Mouse (Mus musculus): ENCODE measurements around the gene Ppfibp2. TPM values are rescaled to one million over a fixed set of nuclear protein-coding genes. Genes with fewer than 3 reads are reported as not detected.
A peak's percentile ranks its signal among the peaks of the same experiment; 100 is the strongest.

The Ppfibp2 gene
- polyA plus RNA-seq, 1 experiment from 2014 or later: 13.9 TPM

- WGBS: 57% methylated on average over 6 of the region's 6 CpGs
- Histone ChIP-seq H3K9ac (replicated peaks; ENCODE audit: low read depth, low read length) (no peak overlapping the region), H3K4me1 (ENCODE audit: control insufficient read depth, insufficient read depth, low read length) (0 out of 2 replicates have a peak, but pooled peaks cover 11% of the 10 kb centered on the region), H3K4me3 (ENCODE audit: low read depth, low read length) (no peak overlapping the region), H3K36me3 (ENCODE audit: control insufficient read depth, insufficient read depth, low read length) (no peaks in the 10 kb centered on the region), H3K9me3 (ENCODE audit: control insufficient read depth, low read depth, low read length) (no peaks in the 10 kb centered on the region), H3K27ac (ENCODE audit: low read length) (0 out of 2 replicates have a peak overlapping the region, but pooled peaks have one; percentile 15), H3K27me3 (ENCODE audit: control insufficient read depth, insufficient read depth, low read length) (no peaks in the 10 kb centered on the region), H3K4me2 (replicated peaks; ENCODE audit: low read depth, low read length) (no peak overlapping the region)
- ATAC-seq (ENCODE audit: insufficient number of reproducible peaks, insufficient read depth, low FRiP score, low read depth): 0 out of 2 replicates have a peak, but pooled peaks have one; percentile 7
Measured at GRCm38 (mm10) chr7:107680151-107680852, 85.3 kb downstream of the Ppfibp2 start.

DNA sequence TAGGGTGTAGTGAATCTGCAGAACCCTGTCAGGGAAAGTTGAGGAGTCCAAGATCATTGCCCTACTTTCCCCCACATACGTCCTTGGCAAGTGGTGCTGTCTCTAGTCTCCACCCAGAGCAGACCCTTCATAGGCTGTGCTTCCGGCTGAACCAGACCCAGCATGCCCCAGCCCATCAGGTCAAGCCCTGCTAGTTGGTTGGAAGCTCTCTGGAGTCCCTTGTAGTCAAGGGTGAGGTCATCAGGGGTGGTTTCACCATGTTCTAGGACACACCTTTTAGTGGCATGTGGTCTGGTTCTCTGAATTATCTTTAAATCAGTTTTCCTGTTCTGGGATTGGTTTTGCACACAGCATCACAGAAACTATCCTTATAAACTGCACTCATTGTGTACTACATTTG lies 86.3 kb downstream of the Ppfibp2 start:
- H3K4me2 ChIP-seq (replicated peaks; ENCODE audit: low read depth, low read length): no peak overlapping the region
- H3K36me3 ChIP-seq (ENCODE audit: control insufficient read depth, insufficient read depth, low read length): no peaks in the 10 kb centered on the region
- H3K27me3 ChIP-seq (ENCODE audit: control insufficient read depth, insufficient read depth, low read length): no peaks in the 10 kb centered on the region
- H3K27ac ChIP-seq (ENCODE audit: low read length): no peak overlapping the region
- no peaks in the 10 kb centered on the region for H3K9me3 ChIP-seq (ENCODE audit: control insufficient read depth, low read depth, low read length)
- H3K4me1 ChIP-seq (ENCODE audit: control insufficient read depth, insufficient read depth, low read length): 0 out of 2 replicates have a peak, but pooled peaks cover 5% of the 10 kb centered on the region
- no peak for ATAC-seq (ENCODE audit: insufficient number of reproducible peaks, insufficient read depth, low FRiP score, low read depth)
- WGBS: 65% methylated on average over 2 of the region's 2 CpGs
- no peak overlapping the region for H3K4me3 ChIP-seq (ENCODE audit: low read depth, low read length)
- H3K9ac ChIP-seq (replicated peaks; ENCODE audit: low read depth, low read length): no peak overlapping the region

- Histone ChIP-seq H3K27me3 (ENCODE audit: control insufficient read depth, insufficient read depth, low read length) (no peaks in the 10 kb centered on the region), H3K36me3 (ENCODE audit: control insufficient read depth, insufficient read depth, low read length) (no peaks in the 10 kb centered on the region), H3K4me2 (replicated peaks; ENCODE audit: low read depth, low read length) (no peak overlapping the region), H3K4me1 (ENCODE audit: control insufficient read depth, insufficient read depth, low read length) (0 out of 2 replicates have a peak, but pooled peaks cover 5% of the 10 kb centered on the region), H3K27ac (ENCODE audit: low read length) (no peak overlapping the region), H3K4me3 (ENCODE audit: low read depth, low read length) (no peak overlapping the region), H3K9me3 (ENCODE audit: control insufficient read depth, low read depth, low read length) (no peaks in the 10 kb centered on the region), H3K9ac (replicated peaks; ENCODE audit: low read depth, low read length) (no peak overlapping the region)
- WGBS: 58% methylated on average over 4 of the region's 4 CpGs
- 0 out of 2 replicates have a peak, but pooled peaks have one; percentile 15 for ATAC-seq (ENCODE audit: insufficient number of reproducible peaks, insufficient read depth, low FRiP score, low read depth)
Measured at GRCm38 (mm10) chr7:107683162-107683561, 88.2 kb downstream of the Ppfibp2 start.

DNA sequence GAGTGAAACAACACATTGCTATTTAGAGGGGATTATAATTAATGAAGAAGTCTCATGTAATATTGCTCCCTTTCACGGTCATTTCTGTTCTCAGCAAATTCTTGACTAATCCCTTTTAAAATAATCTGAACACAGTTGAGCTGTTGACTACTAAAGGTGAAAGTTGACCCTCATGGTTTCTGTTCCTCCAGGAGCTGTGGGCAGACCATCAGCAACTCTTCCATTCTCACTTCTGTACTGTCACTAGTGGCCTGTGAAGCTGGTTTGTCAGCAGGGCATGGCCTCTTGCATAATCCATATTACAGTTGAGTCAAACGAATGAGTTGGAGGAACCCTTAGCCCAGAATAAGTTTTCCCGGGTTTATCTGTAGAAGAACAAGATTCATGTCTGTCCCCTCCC lies 88.6 kb downstream of the Ppfibp2 start:
- Histone ChIP-seq H3K9me3 (ENCODE audit: control insufficient read depth, low read depth, low read length) (no peaks in the 10 kb centered on the region), H3K27ac (ENCODE audit: low read length) (no peak overlapping the region), H3K4me1 (ENCODE audit: control insufficient read depth, insufficient read depth, low read length) (0 out of 2 replicates have a peak, but pooled peaks cover 5% of the 10 kb centered on the region), H3K36me3 (ENCODE audit: control insufficient read depth, insufficient read depth, low read length) (no peaks in the 10 kb centered on the region), H3K9ac (replicated peaks; ENCODE audit: low read depth, low read length) (no peak overlapping the region), H3K4me2 (replicated peaks; ENCODE audit: low read depth, low read length) (no peak overlapping the region), H3K27me3 (ENCODE audit: control insufficient read depth, insufficient read depth, low read length) (no peaks in the 10 kb centered on the region), H3K4me3 (ENCODE audit: low read depth, low read length) (no peak overlapping the region)
- no peak for ATAC-seq (ENCODE audit: insufficient number of reproducible peaks, insufficient read depth, low FRiP score, low read depth)
- WGBS: 71% methylated on average over 3 of the region's 3 CpGs

GRCm38 (mm10) chr7:107685238-107685954 lies 90.4 kb downstream of the Ppfibp2 start:
- Histone ChIP-seq H3K4me2 (replicated peaks; ENCODE audit: low read depth, low read length) (peak overlapping the region; percentile 29; the same call in 1 of the 2 replicates), H3K9me3 (ENCODE audit: control insufficient read depth, low read depth, low read length) (no peaks in the 10 kb centered on the region), H3K27me3 (ENCODE audit: control insufficient read depth, insufficient read depth, low read length) (no peaks in the 10 kb centered on the region), H3K9ac (replicated peaks; ENCODE audit: low read depth, low read length) (no peak overlapping the region), H3K36me3 (ENCODE audit: control insufficient read depth, insufficient read depth, low read length) (no peaks in the 10 kb centered on the region), H3K27ac (ENCODE audit: low read length) (peak overlapping the region; percentile 77), H3K4me1 (ENCODE audit: control insufficient read depth, insufficient read depth, low read length) (0 out of 2 replicates have a peak, but pooled peaks cover 4% of the 10 kb centered on the region), H3K4me3 (ENCODE audit: low read depth, low read length) (no peak overlapping the region)
- ATAC-seq (ENCODE audit: insufficient number of reproducible peaks, insufficient read depth, low FRiP score, low read depth): peak; percentile 56
- 70% methylated on average over 8 of the region's 8 CpGs for WGBS

DNA sequence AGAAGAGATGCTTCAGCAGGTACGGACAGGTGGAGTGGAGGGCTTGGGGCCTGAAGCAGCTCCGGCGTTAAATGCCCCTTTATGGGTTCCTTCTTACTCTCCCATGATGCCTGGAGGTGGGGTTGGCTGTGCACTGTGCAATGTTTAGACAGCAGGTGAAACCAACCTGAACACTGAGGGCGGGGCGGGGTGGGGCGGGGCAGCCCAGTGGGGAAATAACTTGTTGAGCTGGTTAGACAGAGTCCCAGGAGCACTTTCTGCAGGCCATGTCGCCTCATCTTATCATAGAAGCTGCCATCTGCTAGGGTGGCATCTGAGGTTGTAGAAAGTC lies 90.9 kb downstream of the Ppfibp2 start:
- peak; percentile 83 for ATAC-seq (ENCODE audit: insufficient number of reproducible peaks, insufficient read depth, low FRiP score, low read depth)
- H3K9ac ChIP-seq (replicated peaks; ENCODE audit: low read depth, low read length): no peak overlapping the region
- no peak overlapping the region for H3K4me3 ChIP-seq (ENCODE audit: low read depth, low read length)
- H3K4me2 ChIP-seq (replicated peaks; ENCODE audit: low read depth, low read length): peak overlapping the region; percentile 29; the same call in 1 of the 2 replicates
- 86% methylated on average over 7 of the region's 7 CpGs for WGBS
- peaks cover 1% of the 10 kb centered on the region; the same call in 1 of the 2 replicates for H3K4me1 ChIP-seq (ENCODE audit: control insufficient read depth, insufficient read depth, low read length)
- H3K27me3 ChIP-seq (ENCODE audit: control insufficient read depth, insufficient read depth, low read length): no peaks in the 10 kb centered on the region
- no peaks in the 10 kb centered on the region for H3K36me3 ChIP-seq (ENCODE audit: control insufficient read depth, insufficient read depth, low read length)
- H3K9me3 ChIP-seq (ENCODE audit: control insufficient read depth, low read depth, low read length): no peaks in the 10 kb centered on the region
- H3K27ac ChIP-seq (ENCODE audit: low read length): peak overlapping the region; percentile 77

DNA sequence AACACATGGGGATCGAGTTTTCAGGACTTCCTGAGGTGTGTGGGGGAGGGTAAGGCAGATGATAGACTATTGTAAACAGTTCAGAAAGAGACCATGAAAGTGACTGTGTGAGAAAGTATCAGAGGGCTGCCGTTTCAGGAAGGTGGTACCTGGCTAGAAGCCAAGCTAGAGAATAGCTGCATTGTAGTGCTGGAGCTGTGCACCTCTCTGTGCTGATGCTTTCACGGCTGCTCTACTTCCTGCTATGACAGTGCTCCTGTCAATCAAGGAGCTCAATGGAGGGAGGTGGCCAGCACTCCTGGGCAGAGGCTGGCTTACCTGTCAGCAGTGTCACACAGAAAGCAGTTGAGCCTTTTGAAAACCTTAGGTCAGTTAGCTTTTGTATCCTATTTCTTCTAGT lies 92.4 kb downstream of the Ppfibp2 start:
- Histone ChIP-seq H3K27ac (ENCODE audit: low read length) (no peak overlapping the region), H3K36me3 (ENCODE audit: control insufficient read depth, insufficient read depth, low read length) (no peaks in the 10 kb centered on the region), H3K4me1 (ENCODE audit: control insufficient read depth, insufficient read depth, low read length) (peaks cover 11% of the 10 kb centered on the region; the same call in 1 of the 2 replicates), H3K9me3 (ENCODE audit: control insufficient read depth, low read depth, low read length) (no peaks in the 10 kb centered on the region), H3K9ac (replicated peaks; ENCODE audit: low read depth, low read length) (no peak overlapping the region), H3K27me3 (ENCODE audit: control insufficient read depth, insufficient read depth, low read length) (no peaks in the 10 kb centered on the region), H3K4me2 (replicated peaks; ENCODE audit: low read depth, low read length) (no peak overlapping the region), H3K4me3 (ENCODE audit: low read depth, low read length) (no peak overlapping the region)
- WGBS: 18% methylated on average over 3 of the region's 3 CpGs
- no peak for ATAC-seq (ENCODE audit: insufficient number of reproducible peaks, insufficient read depth, low FRiP score, low read depth)

- H3K9ac ChIP-seq (replicated peaks; ENCODE audit: low read depth, low read length): no peak overlapping the region
Measured at GRCm38 (mm10) chr7:107688040-107688439, 93.0 kb downstream of the Ppfibp2 start.

More at GRCm38 (mm10) chr7:107688040-107688439, 93.0 kb downstream of the Ppfibp2 start:
- Histone ChIP-seq H3K9me3 (ENCODE audit: control insufficient read depth, low read depth, low read length) (no peaks in the 10 kb centered on the region), H3K4me2 (replicated peaks; ENCODE audit: low read depth, low read length) (no peak overlapping the region), H3K27ac (ENCODE audit: low read length) (0 out of 2 replicates have a peak overlapping the region, but pooled peaks have one; percentile 21), H3K4me1 (ENCODE audit: control insufficient read depth, insufficient read depth, low read length) (peaks cover 11% of the 10 kb centered on the region; the same call in 1 of the 2 replicates), H3K4me3 (ENCODE audit: low read depth, low read length) (no peak overlapping the region), H3K36me3 (ENCODE audit: control insufficient read depth, insufficient read depth, low read length) (no peaks in the 10 kb centered on the region), H3K27me3 (ENCODE audit: control insufficient read depth, insufficient read depth, low read length) (no peaks in the 10 kb centered on the region)
- no peak for ATAC-seq (ENCODE audit: insufficient number of reproducible peaks, insufficient read depth, low FRiP score, low read depth)
- 73% methylated on average over 4 of the region's 4 CpGs for WGBS

Data from stomach, embryonic 14.5 days (tissue).